Mouse (Mus musculus) left cerebral cortex, postnatal 10 days (tissue): Measurements from ENCODE around the gene Med23. TPM values are rescaled to one million over a fixed set of nuclear protein-coding genes. Genes with fewer than 3 reads are reported as not detected.

Experiments
- DNase-seq, 2 experiments: peaks; one replicate each; pipeline ENCODE4 v3.0.0; 2021 to 2022; ENCODE audit warnings: low spot score in 2 of 2, mixed read lengths in 1 of 2; ENCODE audit errors: extremely low spot score in 1 of 2
- intact Hi-C: fragments of 180-260 bp; cut with DNase I; formaldehyde crosslinking; loops from one replicate; pipeline ENCODE4 v1.15.1; 2025
- total RNA-seq, 2 experiments: library from RNA; stranded (reverse); gene quantifications; 2 replicates each; pipeline ENCODE4 v1.2.3; 2021

Gene Med23
- 10 to 100 TPM; 28.1 to 30.5 TPM for total RNA-seq

GRCm38 (mm10) chr10:24869760-24870290 lies at the start of gene Med23:
Gene Med23 (plus strand): TSS chr10:24869986.
- intact Hi-C loops = no loop called here

GRCm38 (mm10) chr10:24821990-24822676 lies 47.7 kb upstream of the Med23 start:
- intact Hi-C loops = no loop called here
- DNase-seq = no peak

More at GRCm38 (mm10) chr10:24869760-24870290, at the start of gene Med23:
- DNase-seq = peak; percentile 96 to 98

GRCm38 (mm10) chr10:24822842-24823241 lies 46.9 kb upstream of the Med23 start:
- no peak for DNase-seq
- intact Hi-C loops = no loop called here

GRCm38 (mm10) chr10:24823265-24823664 lies 46.5 kb upstream of the Med23 start:
- intact Hi-C loops = no loop called here
- no peak for DNase-seq

GRCm38 (mm10) chr10:24823697-24824535 lies 45.9 kb upstream of the Med23 start:
- DNase-seq = peak in 1 of 2 experiments; percentile 27
- intact Hi-C loops = no loop called here

GRCm38 (mm10) chr10:24824621-24825020 lies 45.2 kb upstream of the Med23 start:
- intact Hi-C loops = no loop called here
- peak in 1 of 2 experiments; percentile 50 for DNase-seq

- DNase-seq = no peak
- intact Hi-C loops = no loop called here
Observed at GRCm38 (mm10) chr10:24825456-24826081, 44.2 kb upstream of the Med23 start.

GRCm38 (mm10) chr10:24826130-24826529 lies 43.7 kb upstream of the Med23 start:
- DNase-seq = no peak
- intact Hi-C loops = no loop called here

- DNase-seq = no peak
- intact Hi-C loops = no loop called here
Observed at GRCm38 (mm10) chr10:24828136-24828535, 41.6 kb upstream of the Med23 start.

GRCm38 (mm10) chr10:24830448-24830847 lies 39.3 kb upstream of the Med23 start:
- intact Hi-C loops = no loop called here
- DNase-seq = no peak

GRCm38 (mm10) chr10:24831377-24832095 lies 38.2 kb upstream of the Med23 start:
- no peak for DNase-seq
- intact Hi-C loops = no loop called here

GRCm38 (mm10) chr10:24832306-24832705 lies 37.5 kb upstream of the Med23 start:
- DNase-seq = no peak
- intact Hi-C loops = no loop called here

GRCm38 (mm10) chr10:24834634-24835371 lies 35.0 kb upstream of the Med23 start:
- intact Hi-C loops = no loop called here
- no peak for DNase-seq

- no peak for DNase-seq
- intact Hi-C loops = no loop called here
Observed at GRCm38 (mm10) chr10:24835702-24836342, 34.0 kb upstream of the Med23 start.

GRCm38 (mm10) chr10:24836366-24837038 lies 33.3 kb upstream of the Med23 start:
- DNase-seq = no peak
- intact Hi-C loops = no loop called here

GRCm38 (mm10) chr10:24840795-24841194 lies 29.0 kb upstream of the Med23 start:
- DNase-seq = no peak
- intact Hi-C loops = no loop called here

GRCm38 (mm10) chr10:24841998-24842397 lies 27.8 kb upstream of the Med23 start:
- DNase-seq = no peak
- intact Hi-C loops = no loop called here
